Mouse (Mus musculus): ENCODE measurements around the gene 2200002D01Rik.
"Not testable (repeated sequence)": the region's sequence is repeated elsewhere in the genome, so short reads cannot be mapped to it uniquely, and the experiment has no call there.

Gene 2200002D01Rik

GRCm38 (mm10) chr7:29236593-29236992, 11.7 kb downstream of the 2200002D01Rik start:
- DNase-seq, result no peak

- DNase-seq, result no peak
Measured at GRCm38 (mm10) chr7:29234661-29235060, 13.6 kb downstream of the 2200002D01Rik start.

DNA sequence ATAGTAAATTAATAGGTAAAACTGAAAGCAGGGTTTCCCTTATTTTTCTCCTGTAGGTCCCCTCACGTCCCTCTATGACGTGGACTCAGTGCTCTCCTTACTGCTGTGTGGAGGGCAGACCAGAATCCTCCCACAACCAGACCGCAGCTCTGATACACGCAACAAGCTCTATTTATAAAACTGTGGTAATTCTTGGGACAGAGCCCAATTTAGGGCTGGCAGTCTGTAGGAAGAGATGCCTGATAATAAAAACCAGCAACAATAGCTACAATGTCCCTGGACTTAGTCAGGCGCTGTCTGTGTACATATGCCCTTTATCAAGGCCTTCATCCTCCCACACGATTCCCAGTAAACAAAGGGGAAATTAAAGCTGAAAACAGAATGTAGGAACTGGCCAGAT, 14.5 kb downstream of the 2200002D01Rik start:
- no peak for DNase-seq

- no peak for DNase-seq
Measured at GRCm38 (mm10) chr7:29232247-29233013, 15.8 kb downstream of the 2200002D01Rik start, which contains the start of gene Kcnk6. Gene Kcnk6, minus strand, starts transcription at chr7:29232515.

DNA sequence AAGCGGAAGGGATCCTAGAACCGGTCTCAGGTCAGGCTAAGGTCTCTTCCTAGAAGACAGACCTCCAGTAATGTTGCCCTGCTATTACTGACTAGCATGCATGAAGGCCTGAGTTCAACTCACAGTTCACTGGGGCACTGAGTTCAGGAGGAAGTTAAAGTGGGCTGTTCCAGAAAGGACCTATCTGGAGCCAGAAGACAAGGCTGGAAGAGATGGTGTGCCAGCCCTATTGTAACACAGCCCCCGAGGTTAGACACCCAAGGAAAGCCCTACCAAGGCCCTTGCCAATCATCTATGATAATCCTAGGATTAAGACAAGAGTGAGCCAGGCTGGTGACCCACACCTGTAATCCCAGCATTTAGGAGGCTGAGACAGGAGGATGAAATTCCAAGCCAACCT, 16.7 kb downstream of the 2200002D01Rik start:
- no peak for DNase-seq

- DNase-seq, result no peak
Measured at GRCm38 (mm10) chr7:29230560-29230959, 17.7 kb downstream of the 2200002D01Rik start.

GRCm38 (mm10) chr7:29228202-29228601, 20.1 kb downstream of the 2200002D01Rik start:
- DNase-seq, result no peak

DNA sequence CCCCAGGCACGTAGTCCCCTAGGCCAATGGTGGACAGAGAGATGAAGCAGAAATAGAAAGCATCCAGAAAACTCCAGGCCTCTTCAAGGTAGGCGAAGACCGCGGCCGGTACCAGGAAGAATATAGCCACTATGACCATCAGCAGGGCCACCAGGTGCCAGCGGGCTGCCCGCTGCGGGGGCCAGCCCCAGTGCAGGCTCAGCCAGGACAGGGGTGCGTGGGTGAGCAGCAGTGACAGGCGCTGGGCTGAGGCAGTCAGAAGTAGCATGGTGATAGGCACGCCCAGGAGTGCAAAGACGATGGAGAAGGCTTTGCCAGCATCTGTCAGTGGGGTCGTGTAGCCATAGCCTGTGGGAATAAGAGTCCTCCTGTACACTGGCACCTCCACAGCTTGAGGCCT, 22.7 kb downstream of the 2200002D01Rik start:
- no peak for DNase-seq

DNA sequence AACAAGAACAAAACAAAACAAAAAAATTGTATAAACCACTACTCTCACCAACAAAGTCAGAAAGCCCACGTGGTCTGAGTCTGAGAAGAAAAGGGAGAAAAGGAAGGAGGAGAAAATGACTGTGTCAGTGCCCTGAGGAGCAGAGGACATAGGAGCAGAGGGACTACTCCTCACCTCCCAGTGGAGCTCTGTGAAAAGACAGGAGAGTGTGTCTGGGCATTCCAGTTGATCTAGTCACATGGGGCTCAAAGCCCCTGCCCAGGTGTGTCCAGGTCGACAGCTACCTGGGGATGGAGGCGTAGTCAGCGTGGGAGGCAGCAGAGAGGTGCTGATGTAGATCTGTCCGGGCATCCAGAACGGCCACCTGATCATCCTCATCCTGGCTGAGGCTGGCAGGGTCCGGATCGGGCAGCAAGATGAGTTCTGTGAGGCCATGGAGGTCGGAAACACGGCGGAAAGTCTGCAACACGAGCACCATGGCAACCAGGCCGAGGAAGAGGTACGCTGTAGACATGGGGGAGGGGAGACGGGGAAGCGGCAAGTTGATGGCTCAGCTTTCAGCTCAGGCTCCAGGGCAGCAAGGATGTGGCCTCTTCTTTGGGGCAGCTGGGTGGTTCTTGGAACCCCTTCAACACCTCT, 23.4 kb downstream of the 2200002D01Rik start:
- DNase-seq, result no peak

GRCm38 (mm10) chr7:29214846-29215245, 33.4 kb downstream of the 2200002D01Rik start:
- no peak for DNase-seq

- no peak for DNase-seq
Measured at GRCm38 (mm10) chr7:29214236-29214635, 34.0 kb downstream of the 2200002D01Rik start.

DNA sequence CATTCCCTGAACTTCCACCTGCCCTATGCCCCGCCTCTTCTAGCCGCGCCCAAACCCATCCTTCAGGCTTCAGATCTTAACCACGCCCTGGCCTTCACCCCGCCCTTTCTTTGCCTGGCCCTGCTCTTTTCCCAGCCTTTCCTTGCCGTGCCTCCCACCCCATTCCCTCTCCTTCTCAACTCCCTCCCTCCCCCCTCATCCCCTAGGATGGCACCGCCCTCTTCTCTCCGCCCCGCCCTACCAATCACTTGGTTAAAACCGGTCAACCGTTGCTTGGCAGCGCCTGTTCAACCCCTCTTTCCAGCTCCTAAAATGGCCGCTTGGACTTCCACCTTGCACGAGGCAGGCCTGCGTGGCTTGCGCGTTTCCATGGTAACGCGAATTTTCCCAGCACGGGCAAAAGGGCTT, 34.6 kb downstream of the 2200002D01Rik start, which contains the start of gene Catsperg1:
Catsperg1 (minus strand) TSS at position 361 of the 408 bp plus-strand sequence.
- peak; percentile 34 to 41 for DNase-seq

DNA sequence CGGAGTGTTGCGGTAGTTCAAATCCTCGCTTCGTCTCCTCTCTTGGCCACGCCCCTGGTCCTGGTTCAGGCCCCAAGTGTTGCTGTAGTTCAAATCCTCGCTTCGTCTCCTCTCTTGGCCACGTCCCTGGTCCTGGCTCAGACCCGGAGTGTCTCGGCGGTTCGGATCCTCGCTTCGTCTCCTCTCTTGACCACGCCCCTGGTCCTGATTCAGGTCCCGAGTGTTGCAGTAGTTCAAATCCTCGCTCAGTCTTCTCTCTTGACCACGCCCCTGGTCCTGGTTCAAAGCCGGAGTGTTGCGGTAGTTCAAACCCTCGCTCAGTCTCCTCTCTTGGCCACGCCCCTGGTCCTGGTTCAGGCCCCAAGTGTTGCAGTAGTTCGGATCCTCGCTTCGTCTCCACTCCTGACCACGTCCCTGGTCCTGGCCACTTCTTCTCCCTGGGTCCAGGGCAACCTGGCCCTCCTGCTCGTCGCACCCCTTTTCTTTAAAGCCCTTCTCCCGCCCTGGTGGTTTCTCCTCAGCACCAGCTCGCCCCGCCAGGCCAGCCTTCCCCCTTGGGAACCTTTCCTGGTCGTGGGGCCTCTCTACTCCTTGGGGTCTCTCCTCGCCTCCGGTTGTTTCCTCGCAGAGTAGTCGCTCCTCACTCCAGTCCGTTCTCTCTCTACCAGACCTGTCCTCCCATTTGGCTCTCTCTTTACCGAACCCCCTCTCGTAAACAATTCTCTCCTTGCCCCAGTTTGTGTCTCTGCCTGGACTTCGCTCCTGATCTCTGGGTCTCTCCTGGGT, 35.3 kb downstream of the 2200002D01Rik start:
- DNase-seq, result not testable (repeated sequence)

GRCm38 (mm10) chr7:29212199-29212765, 36.0 kb downstream of the 2200002D01Rik start:
- DNase-seq, result no peak

DNA sequence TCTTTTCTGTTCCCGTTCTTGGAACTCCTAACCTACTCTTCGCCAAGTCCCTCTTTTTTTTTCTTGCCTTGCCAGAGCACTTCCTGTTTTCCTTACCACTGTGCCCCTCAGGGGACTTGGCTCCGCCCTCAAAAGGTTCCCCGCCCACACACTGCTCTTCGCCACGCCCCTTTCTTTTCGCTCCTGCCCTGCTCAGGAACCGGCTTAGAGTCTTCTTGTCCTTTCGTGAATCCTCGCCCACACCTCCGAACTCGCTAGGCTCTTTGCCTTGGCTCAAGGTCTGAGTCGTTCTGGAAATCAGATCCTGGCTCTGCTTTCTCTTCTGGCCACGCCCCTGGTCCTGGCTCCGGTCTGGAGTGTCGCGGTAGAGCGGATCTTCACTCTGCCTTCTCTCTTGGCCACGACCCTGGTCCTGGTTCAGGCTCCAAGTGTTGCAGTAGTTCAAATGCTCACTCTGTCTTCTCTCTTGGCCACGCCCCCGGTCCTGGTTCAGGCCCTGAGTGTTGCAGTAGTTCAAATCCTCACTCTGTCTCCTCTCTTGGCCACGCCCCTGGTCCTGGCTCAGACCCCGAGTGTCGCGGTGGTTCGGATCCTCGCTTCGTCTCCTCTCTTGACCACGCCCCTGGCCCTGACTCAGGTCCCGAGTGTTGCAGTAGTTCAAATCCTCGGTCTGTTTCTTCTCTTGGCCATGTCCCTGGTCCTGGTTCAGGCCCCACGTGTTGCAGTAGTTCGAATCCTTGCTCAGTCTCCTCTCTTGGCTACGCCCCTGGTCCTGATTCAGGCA, 36.7 kb downstream of the 2200002D01Rik start:
- peak; percentile 30 to 47 for DNase-seq

GRCm38 (mm10) chr7:29211013-29211412, 37.3 kb downstream of the 2200002D01Rik start:
- not testable (repeated sequence) for DNase-seq

- no peak for DNase-seq
Measured at GRCm38 (mm10) chr7:29202577-29202976, 45.7 kb downstream of the 2200002D01Rik start.

All from cerebellum, adult 18-20 months (tissue).